Mouse (Mus musculus): ENCODE results near the gene Grb10. TPM values are rescaled to one million over a fixed set of nuclear protein-coding genes. Genes with fewer than 3 reads are reported as not detected.
A peak's percentile ranks its signal among the peaks of the same experiment; 100 is the strongest.

Grb10 gene
- total RNA-seq, 2 experiments from 2014 or later = 87.0 to 105 TPM

DNA sequence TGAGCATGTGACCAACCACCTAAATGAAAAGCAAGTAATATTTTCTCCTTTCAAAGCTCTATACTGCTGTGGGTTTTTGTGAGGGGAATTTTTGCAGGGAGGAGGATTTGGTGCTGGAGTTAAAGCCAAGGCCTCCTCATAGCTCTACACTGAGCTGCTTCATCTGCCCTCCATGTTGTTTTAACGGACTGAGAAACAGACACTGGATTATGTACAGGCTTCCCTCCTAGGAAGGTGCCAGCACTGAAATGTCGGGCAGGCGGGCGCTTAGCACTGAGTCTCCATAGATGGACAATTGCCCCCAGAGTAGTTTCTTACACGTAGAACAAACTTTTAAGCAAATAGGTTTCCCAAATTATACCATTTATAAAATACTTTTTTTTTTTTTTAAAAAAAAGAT is 4.1 kb downstream of the Grb10 start:
- no peak for DNase-seq

DNA sequence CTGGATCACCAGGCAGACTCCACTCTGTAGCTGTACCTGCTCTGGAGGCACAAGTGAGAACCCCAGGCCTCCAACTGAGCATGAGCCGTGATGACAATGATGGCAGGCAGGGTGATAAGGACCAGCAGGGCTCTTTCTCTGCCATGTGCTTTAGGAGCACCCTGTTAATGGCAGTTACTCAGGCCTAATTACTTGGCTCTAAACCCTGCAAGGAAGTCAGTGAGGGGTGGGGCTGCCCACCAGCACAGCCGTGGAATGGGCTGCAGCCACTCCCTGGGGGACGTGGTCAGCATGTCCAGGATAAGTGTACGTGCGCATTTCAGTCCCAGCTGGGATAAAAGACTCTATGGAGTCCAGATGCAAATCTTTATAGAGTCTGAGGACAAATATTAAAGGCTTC is 5.7 kb downstream of the Grb10 start:
- DNase-seq = peak in 1 of 2 experiments; percentile 3

DNA sequence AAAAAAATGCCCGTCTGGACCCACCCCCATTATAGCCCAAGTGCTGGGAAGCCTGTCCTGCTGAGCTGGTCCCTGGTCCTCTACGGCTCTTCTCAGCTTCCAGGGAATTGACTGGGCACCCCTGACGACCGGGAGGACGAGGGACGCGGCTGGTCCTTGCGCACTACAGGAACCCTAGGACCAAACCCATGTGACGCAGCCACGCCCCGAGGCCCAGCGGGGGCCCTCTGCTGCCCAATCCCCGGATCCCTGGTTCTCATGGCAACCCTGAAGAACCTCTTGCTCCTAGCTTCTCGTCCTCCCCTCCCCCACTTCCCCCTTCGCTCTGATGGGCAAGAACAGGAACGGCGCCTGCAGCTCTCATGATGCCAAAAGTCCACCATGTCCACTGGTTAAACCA is 11.8 kb downstream of the Grb10 start:
- DNase-seq = no peak

DNA sequence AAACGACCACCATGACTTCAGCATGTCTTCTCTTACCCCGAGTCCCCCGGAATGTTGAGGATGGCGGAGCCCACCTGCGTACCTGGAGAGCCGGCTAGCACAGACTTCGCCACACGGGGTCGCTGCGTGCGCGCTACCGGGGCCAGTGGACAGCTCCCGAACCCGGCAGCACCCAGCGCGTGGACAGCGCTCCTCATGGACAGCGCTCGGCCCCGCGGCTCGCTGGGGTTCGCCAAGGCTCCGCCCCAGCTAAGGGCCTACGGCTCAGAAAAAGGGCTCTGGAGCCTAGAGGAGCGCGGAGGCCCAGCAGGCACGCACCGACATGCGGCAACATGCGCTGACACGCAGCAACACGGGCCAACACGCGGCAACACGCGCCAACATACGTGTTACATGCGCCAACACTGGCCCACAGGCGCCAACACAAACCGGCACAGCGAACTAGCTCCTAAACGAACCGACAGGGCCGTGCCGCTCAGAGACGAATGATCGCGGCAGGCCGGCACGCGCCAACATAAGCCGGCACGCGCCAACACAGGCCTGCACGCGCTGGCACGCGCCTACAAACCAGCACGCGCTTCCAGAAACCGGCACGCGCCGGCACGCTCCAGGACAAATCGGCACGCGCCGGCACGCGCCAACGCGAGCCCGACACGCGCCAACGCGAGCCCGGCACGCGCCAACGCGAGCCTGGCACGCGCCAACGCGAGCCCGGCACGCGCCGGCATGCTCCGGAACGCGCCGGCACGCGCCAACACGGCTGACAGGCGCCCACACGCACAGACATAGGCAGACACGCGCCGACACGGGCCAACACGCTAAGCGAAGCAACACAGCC is 12.5 kb downstream of the Grb10 start:
- peak; percentile 81 to 85 for DNase-seq

DNA sequence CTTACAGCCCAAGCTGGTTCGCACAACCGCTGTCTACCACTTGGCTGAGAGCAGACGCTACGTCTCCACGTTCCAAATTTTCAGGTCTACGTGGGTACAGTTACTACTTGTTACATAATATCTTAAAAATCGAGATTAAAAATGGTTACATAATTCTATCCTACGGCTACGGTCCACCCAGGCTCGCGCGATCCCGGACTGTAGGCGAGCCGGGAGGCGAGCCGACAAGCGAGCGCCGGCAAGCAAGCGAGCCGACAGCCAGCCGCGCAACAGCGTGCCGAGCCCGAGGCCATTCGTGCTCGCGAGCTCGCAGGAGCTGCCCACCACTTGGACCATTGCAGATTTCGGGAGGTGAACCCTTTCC is 13.1 kb downstream of the Grb10 start:
- DNase-seq = no peak

DNA sequence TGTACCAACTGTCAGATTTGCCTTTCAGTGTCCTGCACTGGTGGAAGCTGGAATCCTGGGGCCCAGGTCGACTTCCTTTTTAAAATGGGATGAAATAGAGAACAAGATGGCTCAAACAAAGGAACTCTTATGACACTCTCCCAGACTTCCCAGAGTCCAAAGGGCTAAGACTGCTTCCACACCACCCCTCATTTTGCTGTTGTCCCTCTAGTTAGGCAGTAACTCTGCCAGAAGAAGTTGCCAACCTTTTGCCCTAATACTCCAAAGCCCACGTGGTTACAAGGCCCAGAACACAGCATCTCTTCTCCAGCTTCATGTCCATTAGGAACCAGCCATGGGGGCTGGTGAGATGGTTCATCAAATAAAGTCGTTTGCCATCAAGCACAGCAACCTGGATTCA is 15.4 kb downstream of the Grb10 start:
- DNase-seq = no peak

DNA sequence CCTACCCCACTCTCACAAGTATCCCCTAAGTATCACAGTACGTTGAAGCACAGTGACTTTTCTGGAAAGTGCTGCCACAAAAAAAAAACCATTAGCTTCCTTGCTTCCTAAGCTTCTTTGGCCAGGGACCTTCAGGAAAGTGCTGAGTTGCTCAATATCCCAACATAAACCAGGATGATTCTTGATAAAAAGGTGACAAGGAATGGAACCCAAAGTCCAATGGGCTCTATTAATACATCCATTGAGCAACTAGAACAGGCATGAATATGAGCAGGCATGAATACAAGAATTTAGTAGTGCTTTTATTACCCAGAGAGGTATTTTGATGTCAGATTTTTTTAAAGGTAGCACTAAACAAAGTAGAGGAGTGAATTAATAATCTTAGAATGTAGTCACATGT is 18.8 kb downstream of the Grb10 start:
- no peak for DNase-seq

DNA sequence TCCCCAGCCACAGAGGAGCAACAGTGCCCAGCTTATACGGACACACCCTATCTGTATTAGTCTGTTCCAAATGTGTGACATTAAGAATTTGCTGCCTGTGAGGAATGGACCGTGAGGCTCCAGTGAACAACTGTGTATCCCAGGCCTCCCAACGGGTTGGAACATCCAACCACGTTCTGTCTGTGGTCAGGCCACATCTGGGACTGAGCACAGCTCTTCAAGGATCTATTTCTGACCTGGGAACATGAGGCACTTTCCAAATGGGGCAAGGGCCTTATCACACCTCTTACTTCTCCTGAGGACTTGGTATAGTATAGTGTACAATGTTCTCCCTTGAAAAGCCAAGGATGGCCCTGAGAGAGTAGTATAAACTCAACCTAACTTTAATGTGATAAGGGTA is 19.9 kb downstream of the Grb10 start:
- no peak for DNase-seq

DNA sequence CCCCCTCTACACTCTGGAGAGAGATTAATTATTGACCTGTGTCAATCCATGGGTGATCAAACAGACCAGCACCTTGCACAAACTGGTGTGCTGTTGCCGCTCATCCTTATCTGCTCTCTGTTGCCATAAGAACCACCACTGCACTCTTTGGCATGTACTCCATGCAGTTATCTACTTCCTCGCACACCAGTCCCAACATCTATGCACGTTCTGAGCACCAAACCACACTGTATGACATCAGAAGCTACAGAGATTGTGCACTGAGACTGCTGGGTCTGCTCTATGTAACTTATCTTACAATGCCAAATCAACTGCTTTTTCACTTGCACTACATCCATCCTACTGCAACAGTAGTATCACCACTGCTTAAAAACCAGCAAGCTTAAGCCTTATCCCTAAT is 28.4 kb downstream of the Grb10 start:
- DNase-seq = no peak

DNA sequence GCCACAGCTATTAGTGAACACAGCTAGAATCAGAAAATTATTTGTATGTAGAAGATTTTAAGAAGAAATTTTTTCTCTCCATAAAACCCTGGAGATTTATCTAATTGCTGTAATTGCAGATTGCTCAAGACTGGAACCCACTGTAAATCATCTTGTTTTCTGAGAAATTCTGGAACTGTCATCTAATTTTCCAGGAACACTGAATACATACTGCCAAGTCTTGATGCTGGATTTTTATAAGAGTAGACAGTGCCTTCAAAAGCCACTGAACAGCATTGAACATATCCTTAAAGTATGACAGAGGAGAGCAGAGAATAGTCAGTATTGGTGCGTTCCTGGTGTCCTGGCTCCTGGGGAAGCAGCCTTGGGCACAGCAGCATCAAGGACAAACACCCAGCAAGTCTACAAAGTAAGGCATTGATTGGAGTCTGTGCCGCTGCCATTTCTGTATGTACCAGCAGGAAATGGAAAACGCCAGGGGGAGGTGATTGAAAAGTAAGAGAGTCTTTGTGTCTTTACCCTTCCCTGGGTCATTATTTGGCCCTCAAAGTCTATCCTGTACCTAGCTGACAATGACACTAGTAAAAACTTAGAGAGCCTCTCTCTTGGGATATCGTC is 38.1 kb downstream of the Grb10 start:
- DNase-seq = peak; percentile 8 to 16

DNA sequence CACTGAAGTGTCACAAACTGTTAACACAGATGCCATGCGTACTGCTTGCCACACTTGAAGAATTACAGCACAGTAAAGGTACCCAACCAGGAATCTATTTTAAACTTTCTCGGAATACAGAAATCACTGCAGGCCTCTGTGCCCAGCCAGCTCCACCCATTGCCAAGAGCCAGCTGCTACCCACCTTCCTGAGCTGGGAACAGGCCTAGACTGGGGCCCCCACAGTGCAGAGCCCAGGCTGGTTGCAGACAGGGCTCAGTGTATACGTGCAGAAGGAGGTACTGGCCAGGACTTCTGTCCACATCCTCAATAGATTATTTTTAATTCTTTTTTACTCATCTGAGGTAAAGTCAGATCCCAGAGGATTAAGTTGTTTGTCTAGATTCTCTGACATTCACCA is 39.6 kb downstream of the Grb10 start:
- no peak for DNase-seq

DNA sequence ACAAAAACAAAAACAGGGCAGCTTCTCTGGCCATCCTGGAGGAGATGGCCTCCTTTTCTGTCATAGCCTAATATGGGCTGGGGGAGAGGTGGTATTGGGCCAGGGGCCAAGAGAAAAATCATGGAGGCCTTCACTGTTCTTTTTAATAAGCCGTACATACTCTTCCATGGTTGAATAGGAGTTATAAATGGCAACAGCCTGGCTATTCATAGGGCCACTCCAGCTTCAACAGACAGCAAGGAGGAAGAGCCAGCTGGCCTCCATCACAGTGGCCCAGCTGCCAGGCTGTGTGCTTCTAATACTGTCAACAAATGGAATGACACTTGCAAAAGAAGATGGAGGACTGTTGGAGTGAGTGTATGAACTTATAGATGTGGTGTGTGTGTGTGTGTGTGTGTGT is 41.4 kb downstream of the Grb10 start:
- no peak for DNase-seq

DNA sequence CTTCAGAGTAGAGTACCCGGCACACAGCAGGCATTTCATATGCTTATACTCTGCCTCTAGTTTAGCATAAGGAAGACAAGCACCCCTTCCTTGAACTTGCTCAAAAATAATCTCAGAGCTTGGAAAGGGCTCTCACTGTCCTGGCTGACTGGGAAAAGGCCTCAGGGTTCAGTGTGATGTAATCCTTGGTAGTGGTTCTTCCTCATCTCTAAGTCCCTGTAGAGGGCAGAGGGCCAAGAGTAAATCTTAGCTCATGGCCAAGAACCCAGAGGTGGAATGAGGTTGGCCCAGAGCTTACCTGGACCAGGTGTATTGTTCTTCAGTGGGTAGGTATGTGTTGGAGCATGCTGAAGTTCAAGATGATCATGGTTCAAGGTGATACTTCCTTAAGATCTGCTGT is 43.1 kb downstream of the Grb10 start:
- no peak for DNase-seq

DNA sequence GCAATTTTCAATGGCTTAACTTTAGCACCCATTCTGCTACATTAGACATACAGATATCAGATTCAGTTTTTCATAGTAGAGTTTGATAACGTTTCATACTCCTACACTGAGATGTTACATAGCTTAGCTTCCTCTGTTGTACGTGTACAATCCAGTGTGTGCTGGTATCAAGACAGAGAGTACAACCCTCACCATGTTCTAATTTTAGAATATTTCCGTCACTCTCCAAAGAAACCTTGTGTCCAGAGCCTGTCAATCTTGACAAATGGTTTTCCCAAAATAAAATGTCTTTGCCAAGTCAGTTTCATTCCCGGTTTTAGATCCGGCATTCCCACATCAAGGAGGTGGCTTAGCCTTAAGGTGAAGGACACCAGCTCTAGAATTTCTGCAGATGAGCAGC is 44.7 kb downstream of the Grb10 start:
- DNase-seq = no peak

DNA sequence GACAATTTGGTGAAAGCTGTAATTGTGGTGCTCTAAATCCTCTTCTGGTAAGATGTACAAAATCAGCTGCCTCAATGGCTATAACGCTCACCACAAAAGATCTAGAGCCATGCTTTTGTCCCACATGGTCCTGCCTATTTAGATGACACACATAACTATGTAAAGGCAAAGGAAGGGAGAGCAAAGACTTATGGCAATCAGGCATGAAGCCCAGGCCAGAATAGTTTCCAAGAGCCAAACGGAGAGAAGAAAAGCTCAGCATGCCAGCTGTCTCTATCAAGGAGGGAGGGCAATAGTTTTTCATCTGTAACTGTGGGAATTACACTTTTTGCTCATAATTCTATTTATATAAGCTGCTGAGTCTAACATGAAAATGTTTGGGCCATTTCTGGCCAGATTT is 45.3 kb downstream of the Grb10 start:
- DNase-seq = no peak

DNA sequence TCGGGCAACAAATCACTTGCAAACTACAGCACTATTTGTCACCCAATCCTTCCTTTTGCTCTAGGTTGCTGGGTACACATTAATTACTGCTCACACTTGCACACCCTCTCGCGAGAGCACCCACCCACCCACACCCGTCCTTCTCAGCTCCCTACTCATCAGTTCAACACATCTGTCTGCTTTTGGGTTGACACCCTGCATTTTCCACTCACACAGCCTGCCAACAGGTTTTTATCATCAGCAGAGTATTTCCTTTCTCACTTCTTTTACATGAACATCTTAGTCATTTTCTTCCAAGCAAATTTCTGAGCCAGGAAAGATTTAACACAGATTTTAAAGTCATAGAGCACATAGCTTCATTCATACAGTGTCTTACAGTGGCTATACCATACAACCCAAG is 48.6 kb downstream of the Grb10 start:
- no peak for DNase-seq

DNA sequence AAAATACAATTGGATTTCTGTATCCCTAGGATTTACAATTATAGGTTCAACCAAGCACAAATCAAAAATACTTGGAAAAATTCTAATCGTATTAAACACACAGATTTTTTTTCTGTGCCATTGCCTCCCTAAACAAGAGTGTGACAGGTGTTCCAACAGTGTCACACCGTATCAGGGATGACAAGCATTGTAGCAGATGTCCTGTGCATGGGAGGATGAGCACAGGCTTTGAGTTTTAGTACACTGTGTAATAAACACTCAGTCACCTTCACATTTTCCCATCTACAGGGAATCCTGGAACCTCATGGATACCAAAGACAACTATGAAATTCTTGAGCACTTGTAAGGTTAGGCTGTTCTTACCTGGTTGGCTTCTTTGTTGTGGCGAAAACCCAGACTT is 51.2 kb downstream of the Grb10 start:
- no peak for DNase-seq

DNA sequence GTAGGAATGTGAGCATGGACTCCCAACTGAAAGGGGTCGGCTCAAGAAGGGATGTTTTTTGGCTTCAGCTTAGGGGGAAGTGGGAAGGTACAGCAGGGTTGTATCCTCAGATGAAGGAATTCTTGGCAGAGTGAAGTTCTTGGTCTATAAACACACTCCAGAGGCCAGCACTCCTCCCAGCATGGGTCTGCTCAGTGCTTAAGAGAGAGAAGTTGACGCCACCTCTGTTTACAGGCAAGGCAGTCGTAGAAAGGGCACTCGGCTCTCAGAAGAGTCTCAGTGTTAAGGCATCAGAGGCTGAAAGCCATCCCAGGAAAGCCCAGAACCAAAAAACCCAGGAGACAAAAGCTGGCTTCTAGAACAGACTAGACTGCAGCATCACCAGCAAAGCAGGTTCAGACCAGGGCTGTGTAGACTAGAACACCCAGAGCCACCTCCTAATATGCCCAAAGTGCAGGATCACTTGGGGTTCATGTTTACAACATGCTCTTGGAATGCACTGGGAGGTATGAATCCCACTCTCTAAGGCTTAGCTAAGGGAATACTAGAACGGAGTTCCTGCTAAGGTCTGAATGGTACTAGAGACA is 59.8 kb downstream of the Grb10 start:
- no peak for DNase-seq

DNA sequence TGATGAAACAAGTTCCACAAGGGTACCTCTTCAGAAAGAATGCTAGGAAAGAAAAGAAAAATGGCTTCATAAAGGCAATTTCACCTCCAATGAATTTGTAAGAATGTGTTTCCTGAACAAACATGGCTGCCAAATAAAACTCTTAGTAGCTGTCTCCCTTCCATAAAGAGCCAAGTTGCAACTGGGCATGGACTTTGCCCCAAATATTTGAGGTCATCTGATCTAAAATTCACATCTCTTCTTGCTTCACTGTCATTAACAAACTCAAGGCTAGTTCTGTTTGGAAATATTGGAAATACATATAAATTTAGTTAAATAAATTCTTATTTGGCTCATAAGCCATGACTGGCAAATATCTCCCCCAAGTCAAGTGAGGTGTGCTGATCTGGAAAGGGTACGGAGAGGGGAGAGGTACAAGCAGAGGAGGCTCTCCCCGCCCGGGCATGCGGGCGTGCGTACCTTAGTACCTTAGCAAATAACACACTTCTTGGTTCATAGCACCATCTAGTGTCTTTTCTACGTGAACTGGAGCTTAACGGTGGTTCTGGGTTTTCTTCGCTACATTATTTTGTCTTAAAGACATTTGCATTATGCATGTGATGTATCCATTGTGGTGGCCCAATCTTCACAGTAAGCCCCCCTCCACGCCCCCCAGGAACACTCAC is 63.8 kb downstream of the Grb10 start:
- DNase-seq = peak; percentile 19 to 21

DNA sequence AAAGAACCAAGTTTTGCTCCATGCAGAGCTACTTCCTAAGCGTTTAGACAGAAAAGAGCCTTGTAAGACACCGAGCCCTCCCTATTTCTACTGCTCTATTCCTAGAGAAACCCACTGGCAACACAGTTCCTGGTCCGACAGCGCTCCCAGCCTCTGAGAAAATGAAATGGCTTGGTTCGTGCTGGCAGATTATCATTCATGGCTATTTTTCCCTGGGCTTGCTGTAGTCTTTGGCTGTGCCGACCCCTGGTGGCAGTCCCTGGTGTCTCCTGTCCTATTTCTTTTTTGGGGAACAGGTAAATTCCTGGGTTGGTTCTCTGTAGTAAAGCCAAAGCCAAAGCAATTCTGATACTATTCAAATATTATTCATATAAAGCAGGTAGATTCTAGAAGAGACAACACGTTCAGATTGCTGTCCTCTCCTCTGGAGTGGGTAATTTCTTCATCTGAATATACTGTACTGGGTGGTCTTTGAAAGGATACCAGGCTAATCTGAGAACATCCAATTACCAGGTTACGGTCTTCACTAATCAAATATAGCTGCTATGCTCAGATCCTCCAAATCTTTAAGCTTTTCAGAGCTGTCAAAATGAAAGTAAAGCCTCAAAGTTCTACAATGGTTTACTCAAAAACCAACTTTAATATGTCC is 65.0 kb downstream of the Grb10 start:
- peak; percentile 75 to 83 for DNase-seq

DNA sequence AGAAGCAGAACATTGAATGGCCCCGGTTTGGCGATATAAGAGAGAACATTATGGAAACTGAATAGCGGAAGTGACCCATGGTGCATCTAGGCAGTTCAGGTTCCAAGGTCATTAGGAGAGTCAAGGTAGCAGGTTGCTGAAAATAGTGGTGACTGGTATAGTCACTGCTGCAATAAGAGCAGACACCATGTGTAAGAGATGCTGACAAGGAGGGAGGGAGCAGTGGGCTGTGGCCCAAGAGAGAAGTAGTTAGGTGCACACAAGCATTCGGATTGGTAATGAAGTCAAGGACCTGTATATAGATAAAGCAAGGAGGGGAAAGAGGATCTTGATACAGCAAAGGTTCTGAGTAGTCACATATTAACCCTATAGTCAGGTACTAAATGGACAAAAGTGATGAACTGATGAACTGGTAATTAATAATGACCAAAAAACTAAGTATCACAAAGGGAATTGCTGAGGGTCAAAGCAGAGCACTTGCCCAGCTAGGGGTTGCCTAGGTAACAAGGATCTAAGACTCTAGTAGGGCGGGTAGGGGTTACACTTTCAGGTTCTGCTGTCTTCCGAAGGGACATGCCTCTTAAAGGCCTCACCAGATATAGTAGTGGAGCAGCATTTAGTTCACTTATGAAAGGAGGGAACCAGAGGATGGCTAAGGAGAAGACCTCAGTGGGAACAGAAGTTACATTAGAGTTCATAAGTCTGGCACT is 65.9 kb downstream of the Grb10 start:
- DNase-seq = no peak

DNA sequence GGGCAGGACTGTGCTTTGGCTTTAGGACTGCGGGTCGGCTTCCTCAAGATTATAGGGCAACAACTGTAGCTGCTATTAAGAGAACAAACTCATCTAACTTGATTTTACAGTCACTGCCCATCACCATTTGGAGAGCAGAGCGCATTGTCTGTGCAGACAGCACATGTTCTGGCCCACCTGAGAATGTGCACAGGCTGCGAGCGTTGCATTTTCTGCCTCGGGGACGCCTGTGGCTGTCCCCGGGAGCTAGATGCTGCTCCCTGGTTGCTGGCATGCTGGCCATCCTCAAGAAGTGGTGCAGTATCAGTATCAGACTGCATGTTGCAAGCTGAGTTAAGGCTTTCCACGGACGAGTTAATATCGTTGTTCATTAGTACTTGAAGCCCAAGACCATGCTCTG is 68.2 kb downstream of the Grb10 start:
- no peak for DNase-seq

All from adrenal gland, postnatal 36 days (tissue).